Mouse (Mus musculus) cerebellum, adult 11 months (tissue): Measurements from ENCODE around the gene Gm20388.

Experiments used
- DNase-seq: peaks from one replicate; pipeline ENCODE4 v3.0.0; 2022

The Gm20388 gene

DNA sequence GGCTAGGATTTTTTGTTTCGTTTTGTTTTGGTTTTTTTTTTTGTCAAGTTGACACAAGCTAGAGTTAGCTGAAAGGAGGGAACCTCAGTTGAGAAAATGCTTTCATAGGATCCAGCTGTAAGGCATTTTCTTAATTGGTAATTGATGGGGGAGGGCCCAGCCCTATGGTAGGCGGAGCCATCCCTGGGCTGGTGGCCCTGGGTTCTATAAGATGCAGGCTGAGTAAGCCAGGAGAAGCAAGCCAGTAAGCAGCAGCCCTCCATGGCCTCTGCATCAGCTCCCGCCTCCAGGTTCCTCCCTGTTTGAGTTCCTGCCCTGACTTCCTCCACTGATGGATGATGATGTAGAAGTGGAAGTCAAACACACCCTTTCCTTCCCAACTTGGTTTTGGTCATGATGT lies 3869.8 kb downstream of the Gm20388 start:
- DNase-seq, result no peak

DNA sequence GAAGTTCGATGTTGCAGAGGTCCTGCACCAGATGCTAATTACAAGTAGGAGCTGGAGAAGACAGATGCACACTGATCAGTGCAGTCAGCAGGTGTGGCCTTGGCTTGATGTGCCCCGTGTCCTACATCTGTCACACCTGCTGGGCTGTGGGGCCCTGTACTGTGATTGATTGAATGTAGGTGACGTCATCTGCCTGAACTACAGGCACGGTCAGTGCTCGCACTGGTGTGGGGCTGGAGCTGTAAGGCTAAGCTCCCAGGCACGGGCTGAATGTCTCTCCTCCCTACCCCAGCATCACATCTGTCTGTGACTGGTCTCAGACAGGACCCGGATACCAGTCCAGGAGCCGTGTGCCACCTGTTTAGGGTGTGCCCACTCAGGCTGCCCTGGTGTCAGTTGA lies 3870.6 kb downstream of the Gm20388 start:
- DNase-seq, result no peak

DNA sequence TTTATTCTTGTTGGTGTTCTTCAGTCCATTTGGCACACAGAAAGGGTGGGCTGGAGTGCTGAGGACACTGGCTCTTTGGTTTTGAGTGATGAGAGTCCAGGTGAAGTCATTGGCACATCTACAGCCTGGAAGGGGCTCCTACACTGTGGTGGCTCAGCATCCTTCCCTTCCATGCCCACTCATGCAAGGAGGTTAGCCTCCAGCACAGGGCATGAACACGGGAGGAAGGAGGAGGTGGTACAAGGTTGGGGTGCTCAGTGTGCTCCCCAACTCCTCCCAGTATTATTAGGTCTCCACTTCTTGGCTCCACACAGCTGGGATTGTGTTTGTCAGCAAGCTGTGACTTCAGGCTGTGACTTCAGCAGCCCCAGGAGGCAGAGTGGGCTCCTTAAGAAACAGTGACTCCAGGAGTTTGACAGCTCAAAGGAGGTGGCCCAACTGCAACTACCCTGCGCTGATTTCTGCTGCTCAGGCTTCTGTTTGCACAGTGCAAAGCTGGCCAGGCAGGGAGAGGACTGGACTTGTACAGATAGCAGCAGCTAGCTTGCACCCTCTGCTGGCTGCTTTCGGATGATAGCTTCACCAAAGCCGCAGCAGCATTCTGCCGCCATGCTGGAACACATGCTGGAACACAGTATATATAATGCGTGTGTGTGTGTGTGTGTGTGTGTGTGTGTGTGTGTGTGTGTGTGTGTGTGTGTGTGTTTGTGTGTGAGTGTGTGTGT lies 3873.0 kb downstream of the Gm20388 start:
- peak; percentile 82 for DNase-seq

DNA sequence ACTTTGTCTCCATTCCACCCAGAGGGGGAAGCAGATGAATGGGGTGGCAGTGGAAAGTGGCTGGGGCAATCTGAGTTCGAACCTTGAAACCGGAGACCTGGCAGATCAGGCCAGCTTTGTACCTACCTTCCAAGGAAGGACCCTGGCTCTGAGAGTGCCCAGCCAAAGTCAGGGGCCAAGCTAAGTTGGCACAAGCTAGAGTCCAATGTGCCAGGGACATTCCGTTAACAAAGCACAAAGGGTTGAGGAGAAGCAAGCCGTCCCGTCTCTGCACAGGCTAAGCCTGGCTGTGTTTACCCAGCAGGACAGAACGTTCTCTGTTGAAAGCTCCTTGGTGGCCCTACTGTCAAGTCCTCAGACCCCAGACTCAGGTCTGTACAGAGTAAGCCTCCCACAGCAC lies 3875.5 kb downstream of the Gm20388 start:
- peak; percentile 34 for DNase-seq

DNA sequence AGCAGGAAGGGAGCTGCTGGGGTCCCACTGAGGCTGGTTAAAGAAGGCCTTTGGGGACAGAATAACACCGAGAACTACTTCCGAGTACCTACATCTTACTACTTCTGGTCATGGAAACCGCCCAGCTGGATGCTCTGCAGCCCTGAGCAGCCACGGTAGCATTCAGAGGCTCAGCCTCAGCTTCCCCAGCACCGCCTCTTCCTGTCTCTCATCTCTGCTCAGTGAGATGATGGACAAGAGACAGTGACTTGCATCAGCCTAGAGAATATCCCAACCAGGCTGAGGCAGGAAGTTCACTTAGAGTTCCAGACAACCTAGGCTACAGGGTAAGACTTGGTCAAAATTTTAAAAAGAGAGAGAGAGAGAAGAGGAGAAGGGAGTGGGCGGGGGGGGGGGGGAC lies 3876.0 kb downstream of the Gm20388 start:
- no peak for DNase-seq

DNA sequence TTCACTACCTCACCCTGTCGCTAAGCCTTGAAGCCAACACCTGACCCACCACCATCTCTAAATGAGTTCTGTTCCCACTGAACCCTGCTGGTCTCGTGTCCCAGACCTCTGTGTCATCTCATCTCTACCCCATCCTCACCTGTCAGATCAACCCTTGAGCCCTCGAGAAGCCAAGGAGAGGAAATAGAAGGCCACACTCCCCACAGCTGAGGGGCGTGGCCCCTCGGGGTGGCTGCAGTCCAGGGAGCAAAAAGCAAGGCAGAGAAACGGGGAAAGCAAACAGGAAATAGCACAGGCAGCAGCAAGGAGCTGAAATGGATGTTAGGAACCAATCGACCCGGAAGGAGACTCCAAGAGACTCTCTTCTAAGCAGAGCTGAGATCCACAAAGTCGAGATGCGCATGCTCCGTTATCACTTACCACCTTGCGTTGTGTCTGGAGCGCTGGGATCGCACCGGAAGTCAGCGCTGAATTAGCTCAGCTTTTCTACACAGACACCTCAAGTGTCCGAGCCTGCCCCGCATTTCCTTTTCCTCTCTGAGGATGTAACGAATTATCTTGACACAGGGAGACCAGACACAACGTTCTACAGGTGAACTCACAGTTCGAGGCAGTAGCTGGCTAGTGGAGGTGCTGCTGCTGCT lies 3876.7 kb downstream of the Gm20388 start:
- no peak for DNase-seq

DNA sequence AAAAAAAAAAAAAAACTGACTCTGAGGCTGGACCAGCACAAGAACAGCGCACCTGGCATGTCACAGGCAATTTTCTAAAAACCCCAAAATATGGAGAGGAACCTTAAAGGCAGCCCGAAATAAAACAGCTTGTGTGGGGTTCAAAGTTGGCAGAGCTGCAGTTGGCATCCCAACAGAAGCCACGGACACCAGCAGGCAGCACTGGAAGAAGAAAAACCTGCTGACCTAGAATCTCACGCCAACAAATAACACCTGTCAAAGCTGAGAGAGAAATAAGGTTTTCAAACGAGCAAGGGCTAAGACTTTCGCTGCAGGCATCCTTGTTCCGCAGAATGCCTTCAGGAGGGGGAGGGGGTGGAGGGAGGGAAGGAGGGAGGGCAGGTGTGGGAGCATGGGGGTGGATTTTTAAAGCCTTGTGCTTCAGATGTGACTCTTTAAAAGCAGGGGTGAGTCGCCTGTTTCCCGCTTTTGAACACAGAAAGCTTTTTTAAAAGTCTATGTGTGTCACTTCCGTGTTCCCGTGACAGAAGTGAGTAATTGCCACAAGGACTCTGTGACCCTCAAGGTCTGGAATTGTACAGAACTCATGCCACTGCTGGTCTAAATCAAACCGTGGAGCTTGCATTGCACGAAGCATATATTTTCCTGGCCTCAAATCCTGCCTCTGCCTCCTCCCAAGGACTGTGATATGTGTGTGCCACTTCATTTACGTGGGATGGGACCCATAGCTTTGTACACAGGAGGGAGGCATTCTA lies 3878.0 kb downstream of the Gm20388 start:
- peak; percentile 87 for DNase-seq

DNA sequence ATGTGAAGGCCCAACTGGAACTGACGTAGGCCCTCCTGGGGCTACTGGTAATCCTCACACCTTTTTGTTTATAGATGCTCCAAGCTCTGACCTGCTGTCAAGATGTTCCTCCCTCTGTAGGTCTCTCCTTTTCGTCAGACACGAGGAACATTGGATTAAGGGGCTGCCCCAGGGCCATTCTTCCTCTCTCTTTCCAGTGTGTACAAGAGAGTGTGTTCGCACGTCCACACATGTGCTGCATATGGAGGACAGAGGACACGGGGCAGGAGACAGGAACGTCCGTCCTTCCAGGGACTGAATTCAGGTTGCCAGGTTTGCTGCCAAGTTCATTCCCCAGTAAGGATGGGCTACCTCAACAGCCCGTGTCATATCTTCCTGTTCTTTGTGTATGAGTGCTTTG lies 3878.8 kb downstream of the Gm20388 start:
- peak; percentile 38 for DNase-seq

DNA sequence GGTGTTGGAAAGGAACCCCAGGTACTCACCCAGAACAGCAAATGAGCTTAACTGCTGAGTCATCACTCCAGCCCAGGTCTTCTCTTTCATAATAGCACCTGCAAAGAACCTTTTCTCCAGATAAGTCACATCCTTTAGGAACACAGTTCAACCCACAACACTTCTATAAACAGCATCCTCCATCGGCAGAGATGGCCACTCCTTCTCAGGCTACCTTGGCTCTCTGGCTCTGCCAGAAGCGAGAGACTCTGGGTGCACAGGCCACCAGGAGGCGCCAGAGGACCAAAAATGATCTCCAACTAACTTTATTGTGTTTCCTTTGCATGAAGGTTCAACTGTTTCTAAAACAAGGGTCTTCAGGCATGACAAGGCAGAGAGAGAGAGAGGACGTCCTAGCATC lies 3879.3 kb downstream of the Gm20388 start:
- peak; percentile 90 for DNase-seq

DNA sequence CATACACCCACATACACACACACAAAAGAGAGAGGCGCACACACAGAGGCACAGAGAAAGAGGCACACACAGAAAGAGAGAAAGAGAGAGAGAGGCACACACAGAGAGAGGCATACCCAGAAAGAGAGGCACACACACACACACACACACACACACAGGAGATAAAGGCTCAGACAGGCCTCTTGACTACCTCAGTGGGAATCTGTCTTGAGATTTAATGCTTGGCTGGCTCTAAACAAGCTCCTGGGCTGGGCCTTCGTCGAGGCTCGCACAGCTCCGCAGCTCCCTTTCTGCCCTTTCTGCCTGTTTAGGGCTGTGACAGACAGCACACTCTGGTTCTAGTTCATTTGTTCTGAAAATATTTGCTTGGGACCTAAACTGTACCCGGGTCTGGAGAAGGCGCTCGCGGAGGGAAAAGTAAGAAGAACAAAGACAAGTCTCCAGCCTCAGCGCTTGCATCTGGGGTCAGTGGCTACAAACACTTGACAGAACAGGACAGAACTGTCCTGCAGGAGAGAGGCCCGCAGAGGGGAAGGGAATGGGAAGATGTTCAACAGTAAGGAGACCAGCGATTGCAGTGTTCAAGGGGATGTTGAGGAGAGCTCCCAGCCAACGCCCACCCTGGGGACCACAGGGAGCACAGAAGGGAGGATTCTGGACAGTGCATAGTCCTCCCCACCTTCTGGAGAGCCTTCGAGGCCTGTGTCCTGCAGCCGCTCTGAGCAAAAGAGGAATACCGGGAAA lies 3880.6 kb downstream of the Gm20388 start:
- no peak for DNase-seq

DNA sequence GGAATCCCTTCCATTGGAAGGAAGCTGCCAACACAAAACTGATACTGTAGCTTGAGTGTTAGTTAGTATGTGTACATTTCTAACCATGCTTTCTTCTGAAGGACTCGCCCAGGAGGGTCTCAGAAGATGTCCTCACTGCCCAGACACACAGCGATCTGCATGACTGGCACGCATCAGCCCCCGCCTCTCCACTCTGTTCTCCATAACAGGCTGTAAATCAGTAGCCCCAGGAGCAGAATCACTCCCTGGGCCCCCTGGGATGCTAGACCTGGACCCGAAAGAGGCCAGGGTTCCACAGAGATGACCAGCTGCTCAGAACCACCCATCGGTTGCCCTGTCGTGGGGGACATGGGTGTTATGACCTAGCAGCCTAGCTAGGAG lies 3881.2 kb downstream of the Gm20388 start:
- no peak for DNase-seq

DNA sequence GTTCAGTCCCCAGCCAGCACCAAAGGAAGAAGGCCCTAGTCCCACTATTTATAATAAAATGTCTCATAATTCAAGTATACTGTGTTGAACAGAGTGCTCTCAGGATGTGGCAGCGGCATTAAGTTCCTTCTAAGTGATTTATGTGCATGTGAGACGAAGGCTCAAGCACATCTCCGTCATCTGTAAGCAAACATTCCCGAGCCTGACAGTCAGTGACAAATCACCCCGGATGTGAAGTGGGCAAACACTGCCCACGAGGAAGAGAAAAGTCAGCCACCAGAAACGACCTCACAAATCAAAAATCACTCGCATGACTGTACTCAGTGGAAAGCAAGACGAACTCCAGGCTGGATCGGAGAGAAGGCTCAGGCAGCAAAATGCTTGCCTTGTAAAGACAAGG lies 3883.3 kb downstream of the Gm20388 start:
- no peak for DNase-seq

DNA sequence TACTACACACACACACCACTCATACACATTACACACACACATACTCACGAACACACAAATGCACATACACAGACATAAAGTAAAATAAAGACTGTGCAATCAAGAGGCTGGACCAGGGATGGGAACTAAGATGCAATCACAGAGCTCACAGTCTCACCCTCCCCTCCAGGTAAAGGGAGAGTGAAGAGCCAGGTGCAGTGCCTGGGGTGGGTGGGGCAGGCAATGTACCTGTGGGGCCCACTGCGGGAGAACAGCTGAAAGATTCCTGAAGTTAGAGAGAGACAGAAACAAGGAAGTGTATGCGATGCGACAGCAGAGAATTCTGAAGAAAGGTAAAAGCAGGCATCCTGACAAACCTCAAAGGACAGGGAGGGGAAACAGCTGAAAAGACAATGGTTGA lies 3884.1 kb downstream of the Gm20388 start:
- no peak for DNase-seq

DNA sequence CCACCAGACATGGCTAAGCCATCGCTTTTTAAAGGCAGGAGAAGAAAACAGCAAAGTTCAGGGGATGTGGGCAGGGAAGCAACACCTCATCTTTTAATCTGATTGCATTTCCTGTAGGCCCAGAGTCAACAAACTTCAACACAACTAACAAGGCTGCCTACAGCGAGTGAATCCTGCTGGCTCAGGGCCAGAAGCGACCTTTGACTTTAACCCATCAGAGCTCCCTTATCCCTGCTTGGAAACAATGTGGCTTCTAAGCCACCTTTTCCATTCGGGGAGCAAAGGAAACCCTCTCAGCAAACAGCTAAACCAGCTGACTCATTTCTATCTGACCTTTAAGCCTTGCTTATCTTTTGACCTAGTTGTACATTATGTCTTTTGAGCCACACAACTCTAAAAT lies 3886.1 kb downstream of the Gm20388 start:
- DNase-seq, result no peak

DNA sequence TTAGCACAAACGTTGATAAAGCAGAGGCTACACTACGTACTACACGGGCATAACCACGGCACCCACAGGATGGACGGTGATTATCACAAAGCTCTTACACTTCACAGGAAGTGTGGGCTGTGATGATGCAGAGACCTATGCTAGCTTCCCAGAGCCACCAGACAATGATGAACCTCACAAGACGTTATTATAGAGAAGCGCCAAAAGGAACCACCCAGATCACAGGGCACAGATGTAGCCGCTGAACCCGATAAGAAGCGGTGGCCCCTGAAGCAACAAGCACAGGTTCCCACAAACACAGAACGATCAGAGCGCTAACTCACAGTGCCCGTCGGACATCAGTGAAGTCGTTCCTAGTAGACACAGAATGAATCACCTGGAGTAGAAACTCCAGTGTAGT lies 3887.3 kb downstream of the Gm20388 start:
- DNase-seq, result no peak

DNA sequence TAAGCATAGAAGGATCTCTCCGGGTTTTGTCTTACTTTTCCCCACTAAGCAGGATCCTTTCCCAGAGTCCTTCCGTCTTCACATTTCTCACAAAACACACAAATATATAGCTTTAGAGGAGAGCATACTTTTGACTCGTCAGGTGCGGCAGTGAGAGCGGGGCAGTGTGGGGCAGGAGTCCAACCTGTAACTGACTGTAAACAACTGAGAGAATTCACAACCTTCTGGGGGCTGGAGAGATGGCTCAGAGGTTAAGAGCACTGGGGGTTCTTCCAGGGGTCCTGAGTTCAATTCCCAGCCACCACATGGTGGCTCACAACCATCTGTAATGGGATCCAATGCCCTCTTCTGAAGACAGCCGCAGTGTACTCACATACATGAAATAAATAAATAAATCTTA lies 3888.8 kb downstream of the Gm20388 start:
- no peak for DNase-seq

DNA sequence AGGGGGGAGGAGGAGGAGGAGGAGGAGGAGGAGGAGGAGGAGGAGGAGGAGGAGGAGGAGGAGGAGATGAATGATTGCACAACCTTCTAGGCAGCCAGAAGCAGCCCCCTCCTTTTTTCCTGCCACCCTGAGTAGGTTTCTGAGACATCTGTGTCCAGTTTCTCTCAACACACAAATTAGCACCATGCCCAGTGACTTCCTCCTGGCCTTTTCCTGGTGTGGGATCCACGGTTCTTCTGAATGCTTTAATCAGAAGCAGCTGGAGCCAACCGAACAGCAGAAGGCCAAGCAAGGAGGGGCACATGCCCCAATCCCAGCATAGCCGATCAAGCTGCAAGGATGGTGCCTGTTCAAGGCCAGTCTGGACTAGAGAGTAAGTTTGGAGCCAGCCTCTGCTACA lies 3889.2 kb downstream of the Gm20388 start:
- DNase-seq, result no peak

DNA sequence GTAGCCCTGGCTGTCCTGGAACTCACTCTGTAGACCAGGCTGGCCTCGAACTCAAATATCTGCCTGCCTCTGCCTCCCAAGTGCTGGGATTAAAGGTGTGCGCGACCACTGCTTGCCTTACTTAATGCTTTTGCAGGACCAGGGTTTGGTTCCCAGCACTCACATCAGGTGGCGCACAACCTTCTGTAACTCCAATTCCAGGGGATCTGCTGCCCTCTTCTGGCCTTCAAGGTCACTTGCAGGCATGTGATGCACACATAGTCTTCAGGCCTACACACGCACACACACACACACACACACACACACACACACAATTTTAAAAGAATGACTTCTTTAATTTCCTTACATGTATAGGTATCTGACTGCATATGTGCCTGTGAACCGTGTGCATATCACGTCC lies 3890.2 kb downstream of the Gm20388 start:
- DNase-seq, result no peak

DNA sequence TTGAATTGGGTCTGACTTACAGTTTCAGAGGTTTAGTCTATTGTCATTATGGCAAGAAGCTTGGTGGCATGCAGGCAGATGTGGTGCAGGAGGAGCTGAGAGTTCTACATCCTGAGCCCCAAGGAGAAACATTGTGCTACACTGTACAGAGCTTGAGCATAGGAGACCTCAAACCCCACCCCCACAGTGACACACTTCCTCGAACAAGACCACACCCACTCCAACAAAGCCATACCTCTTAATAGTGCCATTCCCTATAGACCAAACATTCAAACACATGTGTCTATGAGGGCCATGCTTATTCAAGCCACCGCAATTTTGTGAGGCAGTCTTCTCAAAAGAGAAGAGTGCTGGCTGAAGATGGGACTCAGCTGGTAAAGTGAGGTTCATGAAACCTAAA lies 3890.9 kb downstream of the Gm20388 start:
- DNase-seq, result no peak

DNA sequence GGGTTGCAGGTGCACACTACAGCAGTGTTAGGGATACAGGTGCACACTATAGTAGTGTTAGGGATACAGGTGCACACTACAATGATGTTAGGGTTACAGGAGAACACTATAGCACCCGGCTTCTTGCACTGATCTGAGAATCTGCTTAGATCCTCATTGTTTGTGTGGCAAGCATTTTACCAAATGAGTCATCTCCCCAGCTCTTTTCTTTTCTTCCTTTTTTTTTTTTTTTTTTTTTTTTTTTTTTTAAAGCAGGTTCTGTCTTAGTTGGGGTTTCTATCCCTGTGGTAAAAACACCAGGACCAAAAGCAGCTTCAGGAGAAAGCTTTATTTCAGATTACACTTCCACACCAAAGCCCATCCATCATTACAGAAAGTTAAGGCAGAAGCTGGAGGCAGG lies 3893.0 kb downstream of the Gm20388 start:
- no peak for DNase-seq

DNA sequence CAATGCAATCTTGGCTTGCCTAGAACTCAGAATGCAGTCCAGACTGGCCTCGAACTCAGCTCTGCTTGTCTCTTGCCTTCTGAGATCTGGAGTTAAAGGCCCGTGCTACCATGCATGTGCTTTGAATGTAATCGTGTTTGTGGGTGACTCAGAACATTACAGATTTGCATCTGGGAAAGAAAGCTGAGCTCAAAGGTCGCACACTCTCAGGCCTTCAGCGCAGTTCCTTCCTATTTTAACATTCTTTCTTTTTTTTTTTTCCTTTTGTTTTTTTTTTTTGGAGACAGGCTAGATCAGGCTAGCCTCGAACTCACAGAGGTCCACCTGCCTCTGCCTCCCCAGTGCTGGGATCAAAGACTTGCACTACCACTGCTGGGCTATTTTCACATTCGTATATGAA lies 3893.9 kb downstream of the Gm20388 start:
- DNase-seq, result no peak

DNA sequence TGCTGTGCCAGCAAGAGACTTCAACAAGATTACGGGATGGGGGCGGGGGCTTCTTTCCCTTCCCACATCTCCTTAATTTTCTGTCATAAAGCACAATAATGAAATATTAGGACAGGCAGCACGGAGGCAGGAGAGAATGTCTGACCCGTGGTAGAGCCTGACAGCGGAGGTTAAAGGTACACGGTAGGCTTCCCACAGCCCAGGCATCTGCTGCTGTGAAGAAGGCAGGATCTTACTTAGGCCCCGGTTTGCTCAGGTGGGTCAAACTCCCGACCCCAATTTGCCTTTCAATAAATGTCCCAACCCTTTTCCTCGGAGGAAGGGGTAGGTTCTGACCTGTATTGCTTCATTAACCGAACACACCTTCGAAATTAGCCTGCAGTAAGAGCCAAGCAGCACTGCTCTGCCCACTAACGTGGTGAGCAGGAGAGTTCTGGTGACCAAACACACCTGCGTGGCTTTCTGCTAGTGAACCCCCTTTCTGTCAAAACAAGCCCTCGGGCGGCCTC lies 3894.6 kb downstream of the Gm20388 start:
- no peak for DNase-seq

DNA sequence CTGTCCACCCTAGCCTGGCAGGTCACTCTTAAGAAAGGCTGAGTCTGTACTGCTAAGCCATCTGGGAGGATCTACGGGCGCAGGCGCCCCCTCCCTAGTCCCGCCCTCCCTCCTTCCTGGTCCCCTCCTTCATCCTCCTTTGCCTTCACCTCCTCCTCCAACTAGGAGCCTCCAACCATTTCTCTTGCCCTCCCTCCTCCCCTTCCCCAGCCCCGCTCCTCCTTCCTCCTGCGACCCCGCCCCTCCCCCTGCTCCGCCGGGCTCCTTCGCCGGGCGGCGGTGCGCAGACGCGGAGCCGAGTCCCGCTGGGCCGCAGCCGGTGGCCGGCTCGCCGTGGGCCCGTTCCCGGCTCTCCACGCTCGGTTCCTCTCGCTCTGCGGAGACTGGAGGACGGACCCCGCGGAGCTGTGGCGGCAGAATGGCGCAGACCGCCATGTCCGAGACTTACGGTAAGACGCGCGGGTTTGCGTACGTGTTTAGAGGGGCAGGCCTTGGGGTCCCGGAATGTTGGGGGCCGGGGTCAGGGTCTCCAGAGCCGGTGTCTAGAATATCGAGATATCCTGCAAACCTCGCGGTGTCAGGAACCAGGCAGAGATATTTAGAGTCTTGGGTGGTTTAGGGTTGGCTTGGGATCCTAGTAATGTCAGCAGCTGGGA lies 3895.2 kb downstream of the Gm20388 start, which contains the start of gene Rab4a:
TSS of gene Rab4a (plus strand) at position 268 of the 656 bp plus-strand sequence.
- DNase-seq, result peak; percentile 85
